Mouse (Mus musculus) myocyte (in vitro differentiated cells): ENCODE results near the gene Cd6.
A peak's percentile ranks its signal among the peaks of the same experiment; 100 is the strongest.

Source experiments
- MAX ChIP-seq: IDR thresholded peaks from one replicate; pipeline ENCODE4 v1.6.1; 2011; ENCODE audit warnings: low read depth, mild to moderate bottlenecking, control low read depth
- MYOD1 ChIP-seq, 3 experiments: IDR thresholded peaks; one replicate each; pipeline ENCODE4 v1.6.1; 2011; ENCODE audit warnings: control low read depth in 2 of 3, low read depth in 2 of 3, mild to moderate bottlenecking in 2 of 3, moderate library complexity in 1 of 3; ENCODE audit not compliant: insufficient read length in 2 of 3, control insufficient read depth in 1 of 3
- POLR2A ChIP-seq: IDR thresholded peaks from one replicate; pipeline ENCODE4 v1.6.1; 2011; ENCODE audit warnings: low read depth, mild to moderate bottlenecking, control low read depth, moderate library complexity; ENCODE audit not compliant: insufficient read length
- REST ChIP-seq: IDR thresholded peaks from one replicate; pipeline ENCODE4 v1.6.1; 2011; ENCODE audit warnings: mild to moderate bottlenecking, control low read depth, moderate library complexity; ENCODE audit not compliant: insufficient read depth, insufficient read length

- peak in 2 of 3 experiments; percentile 11 to 58 for TF ChIP-seq MYOD1 (IDR thresholded peaks at IDR 0.05; ENCODE audit: control insufficient read depth in 1 of 3, insufficient read length in 2 of 3, low read depth in 2 of 3)
- no peak for TF ChIP-seq MAX
- TF ChIP-seq POLR2A, result no peak
- no peak for TF ChIP-seq REST
Observed at GRCm38 (mm10) chr19:10788242-10788641, 41.6 kb downstream of the Cd6 start.
